Mouse (Mus musculus): ENCODE data around the gene 1700017N19Rik.
A peak's percentile ranks its signal among the peaks of the same experiment; 100 is the strongest.

- TF ChIP-seq CTCF (IDR thresholded peaks at IDR 0.05; ENCODE audit: extremely low read depth, insufficient read depth, insufficient read length, insufficient replicate concordance) = peak; percentile 63; the same call in 1 of the 2 replicates
- TF ChIP-seq POLR2A (IDR thresholded peaks at IDR 0.05; ENCODE audit: low read depth, low read length) = no peak
Measured at GRCm38 (mm10) chr10:100629762-100630438, 39.6 kb downstream of the 1700017N19Rik start.
